Mouse (Mus musculus) midbrain, embryonic 13.5 days (tissue): ENCODE measurements around the gene Aco1. TPM values are rescaled to one million over a fixed set of nuclear protein-coding genes. Genes with fewer than 3 reads are reported as not detected.

Experiments used
- ATAC-seq: fragments of 200-750 bp; cut with Nextera tagmentation; 2 replicates; pipeline ENCODE4 v1.8.0; 2017; ENCODE audit warnings: mild to moderate bottlenecking, moderate TSS enrichment, moderate library complexity
- H3K27ac ChIP-seq: fragments of 300-500 bp; sonication (generic); 2 replicates; pipeline ENCODE4 v1.5.1; 2015; ENCODE audit warnings: inconsistent platforms, mild to moderate bottlenecking, moderate library complexity
- H3K27me3 ChIP-seq: fragments of 300-500 bp; sonication (generic); 2 replicates; pipeline ENCODE4 v1.6.1; 2015; ENCODE audit warnings: mild to moderate bottlenecking, inconsistent platforms
- H3K36me3 ChIP-seq: fragments of 300-500 bp; sonication (generic); 2 replicates; pipeline ENCODE4 v1.6.1; 2015; ENCODE audit warnings: mild to moderate bottlenecking, inconsistent platforms
- H3K4me1 ChIP-seq: fragments of 300-500 bp; sonication (generic); replicated peaks from 2 replicates; pipeline ENCODE4 v1.6.1; 2015; ENCODE audit warnings: inconsistent platforms
- H3K4me2 ChIP-seq: fragments of 300-500 bp; sonication (generic); replicated peaks from 2 replicates; pipeline ENCODE4 v1.6.1; 2015; ENCODE audit warnings: moderate library complexity, mild to moderate bottlenecking, inconsistent platforms
- H3K4me3 ChIP-seq: fragments of 300-500 bp; sonication (generic); replicated peaks from 2 replicates; pipeline ENCODE4 v1.5.1; 2015; ENCODE audit warnings: mild to moderate bottlenecking, inconsistent platforms
- H3K9ac ChIP-seq: fragments of 300-500 bp; sonication (generic); replicated peaks from 2 replicates; pipeline ENCODE4 v1.6.1; 2015; ENCODE audit warnings: mild to moderate bottlenecking, inconsistent platforms
- H3K9me3 ChIP-seq: fragments of 300-500 bp; sonication (generic); 2 replicates; pipeline ENCODE4 v1.6.1; 2016; ENCODE audit warnings: mild to moderate bottlenecking, inconsistent platforms
- WGBS: fragments of 180-500 bp; shearing (Covaris S2); methylation state at CpG from one replicate; pipeline ENCODE4 v1.1.7; 2015; 5-methylcytosine and 5-hydroxymethylcytosine counted together
- polyA plus RNA-seq: library from polyadenylated mRNA; unstranded; fragments of >200 nt; fragmentation: Nextera tagmentation; extraction: Ambion mirVana; gene quantifications from 2 replicates; pipeline ENCODE4 v1.2.1, GENCODE M21; 2015

Gene Aco1
- polyA plus RNA-seq, 1 experiment from 2014 or later, result 46.6 TPM

DNA sequence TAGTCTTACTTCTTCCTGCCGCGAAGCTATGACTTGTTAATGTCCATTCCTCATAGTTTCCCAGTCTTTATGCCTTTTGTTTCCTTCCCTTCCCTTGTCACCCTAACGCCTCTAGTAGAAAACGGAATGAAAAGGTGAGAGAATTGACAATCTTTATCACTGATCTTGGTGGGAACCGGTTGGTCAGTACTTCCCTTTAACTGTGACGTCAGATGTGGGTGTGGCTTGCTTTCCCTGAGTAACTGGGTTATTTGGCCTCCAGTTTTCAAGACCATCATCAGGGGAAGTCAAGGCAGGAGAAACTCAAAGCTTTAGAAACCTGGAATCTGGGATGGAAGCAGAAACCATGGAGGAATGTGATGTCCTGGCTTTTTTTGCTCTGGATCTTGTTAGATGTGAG, 99.0 kb downstream of the Aco1 start:
- H3K4me2 ChIP-seq, result no peak overlapping the region
- no peak for ATAC-seq
- 57% methylated on average over 6 of the region's 6 CpGs for WGBS
- H3K36me3 ChIP-seq, result no peaks in the 10 kb centered on the region
- no peak overlapping the region for H3K27ac ChIP-seq
- no peak overlapping the region for H3K9ac ChIP-seq
- peaks cover 19% of the 10 kb centered on the region for H3K4me1 ChIP-seq
- H3K9me3 ChIP-seq, result no peaks in the 10 kb centered on the region
- no peak overlapping the region for H3K4me3 ChIP-seq
- H3K27me3 ChIP-seq, result no peaks in the 10 kb centered on the region; the same call in 1 of the 2 replicates

DNA sequence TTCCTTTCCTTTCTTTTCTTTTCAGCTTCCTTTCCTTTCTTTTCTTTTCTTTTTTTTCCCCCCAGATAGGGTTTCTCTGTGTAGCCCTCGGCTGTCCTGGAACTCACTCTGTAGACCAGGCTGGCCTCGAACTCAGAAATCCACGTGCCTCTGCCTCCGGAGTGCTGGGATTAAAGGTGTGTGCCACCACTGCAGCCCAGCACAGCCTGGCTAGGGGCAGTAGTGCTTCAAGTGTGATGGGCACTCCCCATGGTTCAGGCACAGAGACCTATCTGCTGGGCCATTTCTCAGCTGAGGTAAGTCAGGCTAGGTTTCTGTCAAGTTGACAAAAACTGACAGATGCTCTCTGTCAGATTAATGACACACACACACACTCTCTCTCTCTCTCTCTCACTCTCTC, 100.1 kb downstream of the Aco1 start:
- ATAC-seq, result no peak
- H3K9ac ChIP-seq, result no peak overlapping the region
- no peaks in the 10 kb centered on the region for H3K36me3 ChIP-seq
- WGBS, result 83% methylated on average over 4 of the region's 4 CpGs
- no peak overlapping the region for H3K4me2 ChIP-seq
- H3K9me3 ChIP-seq, result no peaks in the 10 kb centered on the region
- H3K4me1 ChIP-seq, result peaks cover 19% of the 10 kb centered on the region
- H3K4me3 ChIP-seq, result no peak overlapping the region
- H3K27me3 ChIP-seq, result no peaks in the 10 kb centered on the region; the same call in 1 of the 2 replicates
- no peak overlapping the region for H3K27ac ChIP-seq

DNA sequence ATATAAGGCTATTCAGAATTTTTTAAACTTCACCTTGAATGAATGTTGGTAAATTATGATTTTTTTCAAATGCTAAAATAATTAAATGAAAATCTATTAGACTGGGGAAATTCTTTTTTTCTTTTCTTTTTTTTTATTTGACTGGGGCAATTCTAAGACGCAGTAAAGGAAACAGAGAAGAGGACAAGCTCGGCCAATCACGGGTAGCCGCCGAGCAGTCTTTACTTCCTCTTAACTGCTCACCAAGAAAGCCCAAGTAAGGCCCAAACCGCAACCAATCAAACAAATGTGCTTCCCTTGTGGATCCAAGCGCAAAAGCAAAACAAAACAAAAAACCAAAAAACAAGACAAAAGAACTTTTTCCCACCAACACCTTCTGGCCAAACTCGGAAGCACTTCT, 101.2 kb downstream of the Aco1 start:
- no peak overlapping the region for H3K27ac ChIP-seq
- H3K4me1 ChIP-seq, result peaks cover 12% of the 10 kb centered on the region
- no peak overlapping the region for H3K4me2 ChIP-seq
- no peaks in the 10 kb centered on the region for H3K27me3 ChIP-seq
- H3K9ac ChIP-seq, result no peak overlapping the region
- no peak overlapping the region for H3K4me3 ChIP-seq
- no peaks in the 10 kb centered on the region for H3K36me3 ChIP-seq
- WGBS, result 85% methylated on average over 8 of the region's 8 CpGs
- no peak for ATAC-seq
- H3K9me3 ChIP-seq, result no peaks in the 10 kb centered on the region

Other genes starting within 250 kb of the Aco1 start
- gene Ddx58, start 96.7 kb downstream of the Aco1 start, polyA plus RNA-seq, result 3.0 and 3.1 TPM in 2 replicates
- gene Smim27, start 126.5 kb downstream of the Aco1 start, polyA plus RNA-seq, result 20.9 and 23.0 TPM in 2 replicates
- 35.0 and 36.7 TPM in 2 replicates for gene Topors, start 126.8 kb downstream of the Aco1 start, polyA plus RNA-seq
- 280 and 282 TPM in 2 replicates for gene Ndufb6, start 136.3 kb downstream of the Aco1 start, polyA plus RNA-seq